Mouse (Mus musculus): Measurements from ENCODE around the gene D8Ertd738e.

The D8Ertd738e gene

DNA sequence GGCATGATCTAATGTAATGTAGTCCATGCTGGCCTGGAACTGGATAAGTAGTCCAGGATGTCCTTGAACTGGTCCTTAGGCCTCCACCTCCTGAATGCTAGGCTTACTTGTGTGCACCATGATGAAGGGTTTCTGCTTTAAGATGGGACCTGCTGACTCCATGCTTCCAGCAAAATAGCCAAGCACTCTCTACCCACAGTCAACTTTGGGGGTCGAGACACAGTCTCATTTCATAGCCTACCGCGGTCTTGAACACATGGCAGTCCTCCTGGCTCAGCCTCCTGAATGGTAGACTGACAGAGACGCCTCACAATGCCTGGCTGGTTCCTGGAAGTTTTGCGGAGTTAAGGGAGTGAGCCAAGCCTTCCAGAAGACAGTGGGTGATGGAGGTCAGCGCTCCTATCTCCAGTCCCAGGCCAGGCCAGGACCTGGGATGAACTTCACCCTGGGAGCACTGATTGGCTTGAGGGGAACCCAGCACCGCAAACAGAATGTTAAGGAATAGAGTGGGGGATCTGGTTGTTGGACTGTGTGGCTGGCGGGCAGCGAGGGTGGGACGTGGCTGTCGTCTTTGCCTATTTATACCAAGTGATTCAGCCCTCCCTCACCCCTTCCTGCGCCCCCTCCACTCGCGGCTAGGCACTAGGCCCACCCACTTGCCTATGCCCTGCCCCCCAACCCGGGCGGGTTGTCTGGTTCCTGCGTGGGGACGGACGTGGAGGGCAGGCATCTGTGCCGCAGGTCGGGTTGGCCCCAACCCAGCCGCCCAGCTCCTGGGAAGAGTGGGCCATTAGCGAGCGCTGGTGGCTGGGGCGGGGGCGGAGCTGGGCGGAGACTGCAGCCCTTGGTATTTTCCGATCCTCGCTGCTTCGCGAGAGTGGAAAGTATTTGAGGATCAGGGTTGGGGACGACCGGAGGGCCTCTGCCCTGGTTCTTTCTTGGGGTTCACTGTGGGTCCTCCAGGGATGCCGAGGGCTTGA lies 46.3 kb downstream of the D8Ertd738e start:
- DNase-seq (ENCODE audit: low spot score) = no peak

- DNase-seq (ENCODE audit: low spot score) = no peak
These were observed 47.1 kb downstream of the D8Ertd738e start for GRCm38 (mm10) chr8:84202466-84202865.

- no peak for DNase-seq (ENCODE audit: low spot score)
These were observed 47.8 kb downstream of the D8Ertd738e start for GRCm38 (mm10) chr8:84201545-84202245.

- no peak for DNase-seq (ENCODE audit: low spot score)
These were observed 48.6 kb downstream of the D8Ertd738e start for GRCm38 (mm10) chr8:84200652-84201544.

DNA sequence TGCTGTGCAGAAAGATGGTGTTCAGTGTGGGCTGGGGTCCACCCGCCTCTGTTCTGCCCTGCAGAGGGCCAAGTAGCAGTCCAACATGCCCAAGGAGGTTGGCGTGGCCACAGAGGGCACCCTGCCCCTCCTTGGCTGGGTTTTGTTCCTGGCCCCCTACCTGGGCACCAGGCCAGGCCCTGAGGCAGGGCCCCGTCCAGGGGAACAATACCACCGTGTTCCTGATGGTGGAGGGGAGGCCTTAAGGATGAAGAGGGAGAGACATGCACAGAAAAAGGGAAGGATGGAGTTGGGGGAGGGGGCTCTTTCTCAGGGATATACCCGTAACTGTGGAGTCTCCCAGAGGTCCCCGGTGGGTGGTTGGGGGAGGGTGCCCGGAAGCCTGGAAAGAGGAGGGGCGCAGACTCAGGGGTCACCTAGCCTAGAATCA lies 49.4 kb downstream of the D8Ertd738e start:
- DNase-seq (ENCODE audit: low spot score) = no peak

GRCm38 (mm10) chr8:84199348-84200125 lies 50.0 kb downstream of the D8Ertd738e start:
- no peak for DNase-seq (ENCODE audit: low spot score)

DNA sequence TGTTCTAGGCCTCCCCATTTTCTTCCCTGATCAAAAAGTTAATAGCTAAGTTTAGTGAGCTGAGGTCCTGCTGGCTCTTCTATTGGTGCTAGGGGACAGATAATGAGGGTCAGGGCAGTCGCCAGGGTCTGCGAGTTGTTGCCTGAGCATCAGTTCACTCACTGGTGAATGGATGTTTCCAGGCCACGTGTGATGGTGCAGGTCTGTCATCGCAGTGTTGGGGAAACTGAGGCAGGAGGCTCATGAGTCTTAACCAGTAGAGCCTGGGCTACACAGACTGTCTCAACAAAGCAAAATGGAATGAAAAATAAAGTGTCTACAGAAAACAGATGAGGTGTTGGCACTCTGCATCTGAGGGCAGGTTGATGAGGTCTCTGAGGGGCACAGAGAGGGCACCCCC lies 50.6 kb downstream of the D8Ertd738e start:
- DNase-seq (ENCODE audit: low spot score) = no peak

DNA sequence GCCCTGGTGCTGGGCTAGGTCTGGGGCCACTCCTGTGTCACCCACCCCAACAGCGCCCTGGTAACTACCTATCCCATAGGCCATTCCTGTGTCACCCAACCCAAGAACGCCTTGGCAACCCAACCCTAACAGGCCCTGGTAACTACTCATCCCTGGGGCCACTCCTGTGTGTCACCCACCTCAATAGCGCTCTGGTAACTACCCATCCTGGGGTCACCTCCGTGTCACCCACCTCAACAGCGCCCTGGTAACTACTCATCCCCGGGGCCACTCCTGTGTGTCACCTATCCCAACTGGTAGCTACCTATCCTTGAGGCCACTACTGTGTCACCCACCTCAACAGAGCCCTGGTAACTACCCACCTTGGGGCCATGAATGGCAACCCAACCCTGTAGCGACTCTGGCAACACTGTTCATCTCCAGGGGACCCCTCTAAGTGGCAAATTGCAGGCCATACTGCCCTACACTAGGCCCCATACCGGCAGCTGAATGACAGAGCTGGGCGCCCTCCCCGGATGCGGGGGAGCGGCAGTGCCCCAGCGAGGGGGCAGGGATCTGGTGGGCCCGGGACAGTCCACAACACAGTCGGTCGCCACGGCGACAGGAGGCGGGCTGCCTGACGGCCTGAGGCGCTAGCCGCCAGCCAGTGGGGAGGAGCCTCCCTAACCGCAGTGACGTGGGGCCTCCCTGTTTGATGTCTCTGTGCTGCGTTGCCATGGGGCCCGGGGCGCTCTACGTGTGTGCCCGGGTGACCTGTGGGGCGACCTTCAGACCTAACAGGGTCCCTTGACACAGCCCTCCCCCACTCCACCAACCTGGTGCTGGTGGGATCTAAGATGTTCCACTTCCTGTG lies 51.4 kb downstream of the D8Ertd738e start:
- DNase-seq (ENCODE audit: low spot score) = peak; percentile 82

GRCm38 (mm10) chr8:84197141-84197921 lies 52.2 kb downstream of the D8Ertd738e start:
- no peak for DNase-seq (ENCODE audit: low spot score)
